Mouse (Mus musculus) cerebellum, postnatal 14 days (tissue): ENCODE data around the gene Rasgrf2.

Experiments
- DNase-seq, 2 experiments: peaks; one replicate each; pipeline ENCODE4 v3.0.0; 2021; ENCODE audit warnings: mixed read lengths in 2 of 2

The Rasgrf2 gene

GRCm38 (mm10) chr13:91940113-91940512 is 191.3 kb downstream of the Rasgrf2 start:
- no peak for DNase-seq

DNA sequence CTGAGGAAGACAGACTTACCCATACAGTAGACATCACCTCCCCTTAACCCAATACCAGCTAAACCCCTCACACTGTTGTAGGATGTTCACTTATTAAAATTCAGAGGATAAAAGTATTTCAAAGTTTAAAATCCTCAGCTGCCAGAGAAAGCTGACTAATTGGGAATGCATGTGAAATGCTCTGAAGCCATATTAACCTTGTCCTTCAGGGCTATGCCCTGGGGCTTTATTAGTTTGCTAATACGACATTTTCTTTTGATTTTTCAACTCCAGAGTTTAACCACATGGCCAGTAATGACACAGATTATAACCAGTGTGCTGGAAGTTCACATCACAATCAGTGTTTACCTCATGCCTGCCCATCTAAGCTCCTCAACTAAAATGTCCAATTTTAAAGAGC is 192.6 kb downstream of the Rasgrf2 start:
- no peak for DNase-seq

- no peak for DNase-seq
Measured at GRCm38 (mm10) chr13:91937232-91937631, 194.2 kb downstream of the Rasgrf2 start.

DNA sequence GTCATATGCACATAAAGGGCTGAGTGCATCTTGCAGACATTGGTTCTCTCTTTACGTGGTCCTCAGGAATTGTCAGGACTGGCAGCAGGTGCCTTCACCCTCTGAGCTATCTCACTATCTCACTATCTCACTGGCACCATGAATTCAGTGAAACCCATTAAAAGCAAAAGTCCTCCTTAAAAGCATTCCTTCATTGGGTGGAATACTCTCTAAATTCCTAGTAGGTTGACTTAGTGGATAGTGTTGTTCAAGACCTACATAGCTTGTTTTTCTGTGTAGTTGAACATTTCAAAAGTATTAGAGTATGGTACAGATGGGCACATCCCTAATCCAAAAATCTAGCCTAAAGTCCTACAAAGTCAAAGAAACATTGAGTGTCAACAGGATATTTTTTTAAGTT is 199.3 kb downstream of the Rasgrf2 start:
- no peak for DNase-seq

DNA sequence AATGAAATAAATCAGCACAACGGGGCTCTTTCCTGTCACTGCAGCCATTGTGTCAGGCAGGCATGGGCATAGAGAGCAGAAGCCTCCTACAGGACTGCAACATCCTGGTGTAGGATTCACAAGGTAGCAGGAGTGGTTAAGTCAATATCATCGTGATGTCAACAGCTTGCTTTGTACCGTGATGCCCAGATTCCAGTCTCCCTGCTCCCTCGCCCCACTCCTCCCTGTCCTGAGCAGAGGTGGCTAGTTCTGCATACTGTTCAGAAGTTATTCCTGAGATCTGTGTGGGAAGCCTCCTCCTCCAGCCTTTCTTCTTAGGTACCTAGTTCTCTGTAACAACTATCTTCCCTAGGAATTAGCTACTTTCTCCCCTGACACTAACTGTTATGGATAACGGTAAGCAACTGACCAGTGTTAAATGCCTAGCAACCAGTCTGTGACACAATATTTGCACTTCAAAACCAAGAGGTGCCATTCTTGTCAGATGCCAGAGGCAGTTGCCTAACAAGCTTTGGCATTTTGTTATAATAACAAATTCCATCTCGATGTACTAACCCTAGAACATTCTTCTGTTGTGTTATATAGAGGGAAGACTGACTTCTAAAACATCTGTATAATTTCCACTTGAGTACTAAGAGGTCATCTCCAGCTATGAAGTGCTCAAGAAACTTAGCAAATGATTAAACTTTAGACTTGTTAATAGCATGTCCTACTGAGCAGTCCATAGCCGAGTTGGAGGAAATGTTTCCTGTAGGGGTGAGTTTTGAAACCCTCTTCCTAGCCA is 201.3 kb downstream of the Rasgrf2 start:
- no peak for DNase-seq

GRCm38 (mm10) chr13:91928605-91929389 is 202.7 kb downstream of the Rasgrf2 start:
- no peak for DNase-seq

DNA sequence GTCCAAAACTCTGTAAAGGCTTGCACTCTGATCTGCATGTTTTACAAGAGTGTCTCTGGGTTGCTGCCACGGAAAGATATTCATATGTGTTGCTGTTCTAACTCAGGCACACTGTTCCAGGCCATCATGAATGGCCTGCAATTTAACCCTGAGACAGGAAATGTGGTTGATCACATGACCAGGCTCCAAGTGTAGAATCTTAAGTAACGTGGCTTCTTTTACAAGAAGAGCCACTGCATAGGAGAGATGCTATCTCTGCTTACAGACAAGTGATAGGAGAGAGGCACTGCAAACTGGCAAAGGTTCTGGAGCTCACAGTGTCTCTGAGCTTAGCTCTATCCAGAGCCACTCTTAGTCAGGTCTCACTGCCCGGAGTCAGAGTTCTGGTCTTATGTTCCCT is 210.4 kb downstream of the Rasgrf2 start:
- no peak for DNase-seq

GRCm38 (mm10) chr13:91918764-91919163 is 212.7 kb downstream of the Rasgrf2 start:
- DNase-seq, result no peak

DNA sequence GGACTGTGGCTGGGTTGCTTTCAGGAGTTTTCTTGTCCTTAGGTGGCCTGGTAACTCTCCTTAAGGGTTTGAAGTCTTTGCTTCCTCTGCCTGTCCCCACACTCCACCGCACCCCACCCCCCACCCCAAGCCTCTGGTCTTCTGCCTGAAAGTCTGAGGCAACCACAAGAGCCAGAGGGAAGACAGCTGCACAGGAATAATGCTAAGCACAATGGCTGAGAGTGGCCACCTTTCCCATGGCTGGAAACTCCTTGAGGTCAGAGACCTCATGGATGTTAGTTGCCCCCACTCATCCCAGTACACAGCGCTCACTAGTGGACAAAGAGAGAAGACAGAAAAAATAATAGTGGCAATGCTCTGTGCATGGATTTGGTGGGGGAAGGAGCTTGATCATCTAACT is 213.6 kb downstream of the Rasgrf2 start:
- no peak for DNase-seq

DNA sequence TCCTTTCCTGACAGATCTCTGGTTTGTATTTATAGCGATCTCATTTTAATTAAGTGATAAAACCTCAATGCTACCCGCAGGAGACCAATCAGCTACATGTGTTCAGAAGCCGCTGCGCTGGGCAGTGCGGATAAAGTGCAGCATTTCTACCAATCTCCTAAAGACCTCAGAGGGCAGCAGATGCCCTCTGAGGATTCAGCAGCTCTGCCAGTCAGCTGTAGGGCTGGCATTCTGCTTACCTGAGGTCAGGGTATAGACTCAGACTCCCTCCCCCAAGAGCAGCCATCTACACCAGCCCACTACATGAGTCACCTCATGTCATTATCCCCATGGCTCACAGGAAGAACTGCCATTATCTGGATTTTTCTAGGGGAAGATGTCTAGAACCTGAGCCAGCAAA is 215.1 kb downstream of the Rasgrf2 start:
- no peak for DNase-seq

- DNase-seq, result peak; percentile 12 to 20
Measured at GRCm38 (mm10) chr13:91915582-91916239, 215.7 kb downstream of the Rasgrf2 start.

GRCm38 (mm10) chr13:91915192-91915581 is 216.3 kb downstream of the Rasgrf2 start:
- DNase-seq, result no peak

GRCm38 (mm10) chr13:91911652-91912051 is 219.8 kb downstream of the Rasgrf2 start:
- no peak for DNase-seq

GRCm38 (mm10) chr13:91911211-91911610 is 220.2 kb downstream of the Rasgrf2 start:
- no peak for DNase-seq

GRCm38 (mm10) chr13:91908202-91908980 is 223.1 kb downstream of the Rasgrf2 start:
- peak; percentile 80 to 86 for DNase-seq

- DNase-seq, result no peak
Measured at GRCm38 (mm10) chr13:91906338-91906737, 225.1 kb downstream of the Rasgrf2 start.

DNA sequence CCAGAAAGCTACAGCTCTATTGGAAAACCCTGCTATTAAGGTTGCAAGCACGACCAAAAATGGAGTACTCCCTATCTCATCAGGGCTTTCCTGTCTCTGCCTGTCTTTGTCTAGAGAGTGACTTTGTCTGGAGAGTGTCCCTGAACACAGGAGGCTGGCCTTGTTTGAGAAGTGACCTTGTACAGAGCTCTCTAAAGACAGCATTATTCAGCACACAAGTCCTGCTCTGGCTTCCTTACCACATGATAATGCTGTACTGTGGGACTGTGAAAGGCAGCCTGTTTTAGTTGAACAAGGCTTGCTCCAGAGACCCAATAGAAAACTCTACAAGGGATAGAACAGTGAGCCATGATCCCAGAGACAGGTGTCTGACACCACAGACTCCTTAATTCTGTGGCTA is 235.0 kb downstream of the Rasgrf2 start:
- no peak for DNase-seq

GRCm38 (mm10) chr13:91893132-91893531 is 238.3 kb downstream of the Rasgrf2 start:
- DNase-seq, result no peak

- no peak for DNase-seq
Measured at GRCm38 (mm10) chr13:91890031-91890619, 241.3 kb downstream of the Rasgrf2 start.

DNA sequence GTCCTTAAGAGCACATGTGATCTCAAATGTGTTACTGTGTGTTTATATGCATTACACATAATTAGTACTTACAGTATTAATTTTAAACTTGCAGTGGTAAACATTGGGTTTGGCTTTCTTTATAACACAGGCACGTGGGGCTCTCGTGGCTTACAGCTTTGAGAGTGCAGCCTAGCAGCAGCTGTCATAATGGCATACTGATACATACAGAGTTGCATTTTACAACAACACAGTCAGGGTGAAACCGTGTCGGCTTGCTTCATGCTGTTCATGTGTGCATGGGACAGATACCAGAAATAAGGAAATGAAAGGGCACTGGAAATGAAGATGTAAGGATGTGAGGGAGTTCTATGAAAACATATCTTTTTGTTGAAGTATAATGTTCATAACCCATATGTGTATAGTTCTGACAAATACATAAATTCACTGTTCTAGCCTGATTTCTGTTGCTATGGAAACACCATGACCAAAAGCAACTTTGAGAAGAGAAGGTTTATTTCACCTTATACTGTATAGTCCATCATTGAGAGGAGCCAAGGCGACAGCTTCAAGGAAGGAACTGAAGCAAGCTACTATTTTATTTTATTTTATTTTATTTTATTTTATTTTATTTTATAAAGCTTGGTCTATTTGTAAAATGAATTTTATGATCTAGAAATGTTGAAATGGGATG is 246.6 kb downstream of the Rasgrf2 start:
- no peak for DNase-seq

DNA sequence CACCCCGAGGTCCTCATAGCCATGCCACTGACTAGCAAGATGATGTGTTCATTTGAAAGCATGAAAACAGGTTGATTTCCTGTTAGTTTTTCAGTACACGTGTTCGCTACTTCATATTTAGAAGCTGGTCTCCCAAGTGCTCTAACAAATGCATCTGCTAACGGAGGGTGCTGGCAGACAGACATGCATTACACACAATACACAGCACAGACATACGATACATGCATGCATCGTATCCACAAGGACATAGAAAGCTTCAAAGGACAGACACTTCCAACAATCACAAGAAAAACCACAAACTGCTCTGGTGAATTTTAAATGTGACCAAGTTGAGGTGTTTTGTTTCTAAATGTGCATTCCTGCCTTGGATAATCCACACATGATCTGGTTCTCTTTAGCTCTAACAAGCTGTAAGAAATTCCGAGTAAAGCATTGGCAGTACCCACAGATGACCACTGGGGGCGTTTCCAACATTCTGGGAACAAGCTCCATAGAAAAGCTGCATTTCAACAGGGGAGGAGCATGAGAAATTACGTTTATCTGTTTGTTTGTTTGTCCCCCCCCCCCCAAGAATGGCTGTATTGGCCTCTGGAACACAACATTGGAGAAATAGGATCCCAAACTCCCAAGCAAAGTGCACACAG is 249.5 kb downstream of the Rasgrf2 start:
- peak; percentile 67 to 76 for DNase-seq
